Mouse (Mus musculus): ENCODE data around the gene Pafah2.

Gene Pafah2

GRCm38 (mm10) chr4:134423949-134424348 lies 27.8 kb downstream of the Pafah2 start:
- DNase-seq (ENCODE audit: low spot score in 2 of 2): no peak

GRCm38 (mm10) chr4:134425088-134425487 lies 29.0 kb downstream of the Pafah2 start:
- DNase-seq (ENCODE audit: low spot score in 2 of 2): no peak

DNA sequence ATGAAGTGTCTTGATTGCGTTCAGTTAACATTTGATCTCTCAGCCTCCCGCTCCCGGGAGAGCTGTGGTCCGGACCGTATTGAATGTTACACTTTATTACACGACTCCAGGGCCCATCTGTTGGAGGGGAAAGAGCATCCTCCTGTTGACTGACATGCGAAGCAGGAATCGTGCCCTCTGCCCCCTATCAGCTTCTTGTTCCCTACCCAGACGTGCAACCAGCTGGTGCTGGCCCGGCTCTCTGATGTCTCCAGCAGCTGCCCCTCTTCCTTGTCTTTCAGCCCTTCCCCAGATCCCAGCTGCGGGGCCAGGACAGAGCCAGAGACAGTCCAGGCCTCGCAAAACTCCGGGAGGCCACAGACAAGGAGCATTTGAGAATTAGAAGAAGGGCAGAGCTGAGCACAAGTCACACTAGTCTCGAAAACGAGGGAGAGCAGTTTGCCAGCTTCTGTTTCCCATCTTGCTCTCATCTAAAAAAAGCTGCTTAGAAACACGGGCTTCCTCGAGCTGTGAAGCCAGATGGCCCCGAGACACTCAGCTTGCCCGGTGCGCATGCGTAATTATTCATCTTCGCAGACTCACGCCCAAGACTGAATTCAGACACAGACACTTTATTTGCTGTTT lies 34.4 kb downstream of the Pafah2 start:
- no peak for DNase-seq (ENCODE audit: low spot score in 2 of 2)

DNA sequence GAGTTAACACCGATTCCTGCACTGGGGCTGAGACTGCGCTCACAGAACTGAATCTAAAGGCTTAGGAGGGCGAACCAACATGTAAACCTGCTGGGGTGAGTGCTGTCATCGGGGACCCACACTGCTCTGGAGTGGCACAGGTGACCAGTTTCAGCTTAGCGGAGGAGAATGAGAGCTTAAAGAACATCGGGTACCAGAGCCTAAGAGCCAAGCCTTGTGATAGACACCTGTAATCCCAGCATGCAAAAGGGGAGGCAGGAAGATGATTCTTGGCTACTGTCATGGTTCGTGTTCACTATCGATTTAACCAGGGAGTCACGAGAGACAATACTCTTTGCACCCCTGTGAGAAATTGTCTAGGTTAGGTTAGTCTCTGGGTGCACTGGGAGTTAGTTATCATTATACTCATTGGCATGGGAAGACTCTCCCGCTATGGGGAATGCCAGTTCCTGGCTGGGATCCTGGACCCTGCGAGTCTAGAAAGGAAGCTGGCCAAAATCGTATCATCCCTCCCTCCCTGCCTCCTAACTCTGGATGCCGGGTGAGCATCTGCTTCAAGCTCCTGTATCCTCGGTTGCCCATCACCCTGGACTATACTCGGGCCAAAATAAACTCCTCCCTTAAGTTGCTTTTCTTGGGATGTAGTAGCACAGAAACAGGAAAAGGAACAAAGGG lies 36.7 kb downstream of the Pafah2 start:
- DNase-seq (ENCODE audit: low spot score in 2 of 2): no peak

DNA sequence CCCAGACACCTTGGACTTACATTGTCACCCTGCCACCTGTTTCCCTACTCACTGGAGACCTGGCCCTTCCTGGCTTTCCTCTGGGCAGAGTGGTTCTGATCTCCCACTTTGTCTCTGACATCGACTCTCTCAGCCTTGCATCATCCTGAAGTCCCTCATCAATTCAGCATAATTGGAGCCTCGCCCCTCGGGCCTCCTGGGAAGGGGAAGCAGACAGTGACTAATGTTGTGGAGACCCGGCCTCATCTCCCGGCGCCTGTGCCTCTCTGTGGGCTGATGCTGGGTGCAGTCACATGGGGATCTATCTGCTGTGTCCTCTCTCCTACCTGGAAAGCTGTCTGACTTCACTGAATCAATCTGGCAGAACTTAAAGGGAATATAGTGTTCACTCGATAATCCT lies 40.1 kb downstream of the Pafah2 start:
- no peak for DNase-seq (ENCODE audit: low spot score in 2 of 2)

- peak; percentile 12 to 14 for DNase-seq (ENCODE audit: low spot score in 2 of 2)
These were observed 40.5 kb downstream of the Pafah2 start for GRCm38 (mm10) chr4:134436659-134437058.

DNA sequence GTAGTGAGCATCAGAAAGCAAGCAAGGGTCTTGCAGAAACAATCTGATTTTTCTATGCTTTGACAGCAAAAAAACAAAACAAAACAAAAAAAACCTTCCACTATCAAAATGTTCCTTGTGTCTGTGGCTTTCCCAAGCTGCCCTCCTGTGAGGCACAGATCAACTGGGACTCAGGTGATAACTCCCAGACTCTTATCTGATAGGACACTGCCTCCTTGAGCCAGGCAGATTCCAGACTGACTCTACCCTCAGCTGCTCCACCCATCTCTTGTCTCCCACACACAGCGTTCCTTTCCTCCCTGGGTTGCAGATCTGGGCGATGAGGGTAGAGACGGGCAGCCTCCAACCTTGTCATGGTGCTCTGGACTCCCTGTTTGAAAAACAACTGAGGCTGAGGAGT lies 43.0 kb downstream of the Pafah2 start:
- no peak for DNase-seq (ENCODE audit: low spot score in 2 of 2)

DNA sequence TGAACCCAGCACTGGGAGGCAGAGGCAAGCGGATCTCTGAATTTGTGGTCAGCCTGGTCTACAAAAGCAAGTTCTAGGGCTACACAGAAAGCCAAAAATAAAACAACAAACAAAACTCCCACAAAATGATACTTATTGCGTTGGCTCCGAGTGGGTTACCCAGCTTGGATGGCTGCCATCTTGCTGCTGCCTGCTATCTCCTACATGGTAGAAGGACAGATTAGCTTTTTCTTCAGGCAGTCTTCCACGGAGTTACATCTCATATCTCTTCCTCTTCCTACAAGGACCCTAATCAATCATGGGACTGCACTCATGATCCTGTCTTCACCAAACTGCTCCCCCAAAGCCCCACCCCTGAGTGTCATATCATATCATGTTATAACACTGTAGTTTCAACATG lies 43.8 kb downstream of the Pafah2 start:
- no peak for DNase-seq (ENCODE audit: low spot score in 2 of 2)

- DNase-seq (ENCODE audit: low spot score in 2 of 2): no peak
These were observed 46.1 kb downstream of the Pafah2 start for GRCm38 (mm10) chr4:134442216-134442615.

- DNase-seq (ENCODE audit: low spot score in 2 of 2): no peak
These were observed 47.5 kb downstream of the Pafah2 start for GRCm38 (mm10) chr4:134443589-134443988.

DNA sequence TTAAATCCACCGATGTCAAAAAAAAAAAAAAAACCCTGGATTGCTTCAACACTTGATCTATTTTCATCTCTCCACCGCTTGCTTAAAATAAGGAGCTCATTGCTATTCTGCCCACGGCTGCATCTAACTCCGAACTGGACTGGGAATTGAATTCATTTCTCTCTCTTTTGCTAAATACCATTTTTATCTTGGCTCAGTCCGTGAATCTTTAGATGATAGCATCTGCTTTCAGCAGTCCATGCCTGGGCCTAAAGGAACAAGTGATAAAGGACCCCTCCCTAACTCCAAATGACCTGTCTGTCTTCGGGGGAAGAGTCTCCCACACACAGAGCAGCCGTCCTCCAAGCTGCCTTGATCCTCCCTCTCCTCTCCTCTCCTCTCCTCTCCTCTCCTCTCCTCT lies 48.8 kb downstream of the Pafah2 start:
- DNase-seq (ENCODE audit: low spot score in 2 of 2): no peak

- DNase-seq (ENCODE audit: low spot score in 2 of 2): no peak
These were observed 49.4 kb downstream of the Pafah2 start for GRCm38 (mm10) chr4:134445489-134445888.

DNA sequence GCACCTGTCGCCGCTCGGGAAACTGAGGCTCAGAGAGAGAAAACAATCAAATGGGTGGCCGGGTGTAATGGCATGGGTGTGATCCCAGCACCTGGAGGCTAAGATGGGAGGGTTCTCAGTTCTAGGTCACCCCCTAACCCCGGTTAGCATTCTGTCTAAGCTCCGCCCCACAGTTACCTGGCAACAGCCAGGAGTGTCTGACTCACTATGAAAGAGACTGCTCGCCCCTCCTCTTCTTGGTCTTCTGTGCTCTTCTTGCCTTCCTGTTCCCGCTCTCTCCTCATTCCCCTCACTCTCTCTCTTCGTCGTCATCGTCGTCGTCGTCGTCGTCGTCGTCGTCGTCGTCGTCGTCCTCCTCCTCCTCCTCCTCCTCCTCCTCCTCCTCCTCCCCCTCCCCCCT lies 51.8 kb downstream of the Pafah2 start:
- peak in 1 of 2 experiments; percentile 22 for DNase-seq (ENCODE audit: low spot score in 2 of 2)

GRCm38 (mm10) chr4:134449595-134450391 lies 53.7 kb downstream of the Pafah2 start:
- no peak for DNase-seq (ENCODE audit: low spot score in 2 of 2)

DNA sequence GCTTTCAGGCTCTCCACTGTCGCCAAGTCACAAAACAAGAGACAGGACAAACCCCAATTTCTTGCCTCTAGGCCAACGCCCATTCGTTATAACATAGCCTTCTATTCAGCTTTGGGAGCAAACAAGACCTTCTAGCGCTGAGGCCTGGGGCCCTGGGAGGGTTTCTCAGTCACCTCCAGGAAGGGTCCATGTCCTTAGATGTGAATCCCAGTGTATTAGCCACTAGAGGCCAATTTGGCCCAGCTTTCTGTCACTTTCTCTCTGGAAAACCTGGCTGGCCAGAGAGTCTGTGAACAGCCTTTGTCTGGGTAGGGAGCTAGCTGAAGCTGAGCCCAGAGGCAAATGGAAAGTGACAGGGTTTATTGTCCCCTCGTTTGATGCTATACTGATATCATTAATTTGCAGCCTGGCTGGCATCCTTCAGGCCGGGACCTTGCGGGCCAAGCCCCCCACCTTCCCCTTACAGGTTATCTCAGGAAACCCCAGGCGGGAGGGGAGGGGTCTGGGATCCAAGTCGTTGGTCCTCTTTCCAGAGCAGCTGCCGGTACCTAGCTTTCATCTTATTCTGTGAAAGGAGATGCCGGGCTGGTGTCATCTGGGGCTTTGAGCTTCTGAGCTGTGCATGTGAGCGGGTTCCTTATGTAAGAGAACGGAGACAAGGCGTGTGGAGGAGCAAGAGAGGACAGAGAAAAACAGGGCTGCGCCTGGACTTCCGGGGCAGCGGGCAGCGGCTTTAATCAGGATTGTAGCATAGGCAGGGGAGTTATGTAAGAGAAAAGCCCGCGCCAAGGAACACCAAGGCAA lies 54.5 kb downstream of the Pafah2 start:
- DNase-seq (ENCODE audit: low spot score in 2 of 2): no peak

DNA sequence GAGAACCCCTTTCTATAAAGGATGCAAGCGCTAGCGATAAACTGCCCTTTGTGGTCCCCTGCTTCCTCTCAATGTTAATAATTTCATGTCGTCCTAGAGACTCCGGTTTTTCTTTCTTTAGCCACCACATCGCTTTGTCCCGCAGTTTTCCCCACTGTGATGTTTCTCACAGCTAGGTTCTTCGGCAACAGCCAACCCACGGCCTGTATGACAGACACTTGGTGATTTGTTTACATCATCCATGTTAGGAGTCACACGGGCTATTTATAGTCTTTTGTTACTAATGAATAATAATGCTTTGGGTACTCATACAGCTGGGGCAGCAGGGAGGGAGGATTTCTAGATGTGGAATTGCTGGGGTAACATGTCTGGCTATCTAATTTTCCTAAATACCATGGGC lies 55.4 kb downstream of the Pafah2 start:
- no peak for DNase-seq (ENCODE audit: low spot score in 2 of 2)

GRCm38 (mm10) chr4:134453619-134454400 lies 57.7 kb downstream of the Pafah2 start:
- DNase-seq (ENCODE audit: low spot score in 2 of 2): peak in 1 of 2 experiments; percentile 36

- DNase-seq (ENCODE audit: low spot score in 2 of 2): peak; percentile 16 to 38
These were observed 59.2 kb downstream of the Pafah2 start for GRCm38 (mm10) chr4:134455310-134455709.

- no peak for DNase-seq (ENCODE audit: low spot score in 2 of 2)
These were observed 61.2 kb downstream of the Pafah2 start for GRCm38 (mm10) chr4:134457130-134457825.

DNA sequence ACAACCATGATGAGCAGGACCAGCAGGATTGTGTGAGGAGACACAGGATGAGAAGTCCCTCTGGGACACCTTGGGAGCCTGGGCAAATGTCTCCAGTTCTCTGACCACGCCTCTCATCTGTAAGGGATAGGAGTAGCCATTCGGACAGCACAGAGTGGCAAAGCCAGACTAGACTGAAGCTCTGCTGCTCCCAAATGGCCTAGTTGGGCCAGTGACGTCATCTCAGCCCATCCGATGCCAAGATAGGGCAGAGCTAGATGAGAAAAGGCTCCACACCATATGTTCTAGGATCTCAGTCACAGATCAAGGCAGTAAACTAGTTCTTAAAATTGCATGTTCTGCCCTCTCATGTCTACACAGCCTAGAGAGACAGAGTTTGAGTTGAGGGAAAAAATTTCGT lies 62.7 kb downstream of the Pafah2 start:
- DNase-seq (ENCODE audit: low spot score in 2 of 2): no peak

DNA sequence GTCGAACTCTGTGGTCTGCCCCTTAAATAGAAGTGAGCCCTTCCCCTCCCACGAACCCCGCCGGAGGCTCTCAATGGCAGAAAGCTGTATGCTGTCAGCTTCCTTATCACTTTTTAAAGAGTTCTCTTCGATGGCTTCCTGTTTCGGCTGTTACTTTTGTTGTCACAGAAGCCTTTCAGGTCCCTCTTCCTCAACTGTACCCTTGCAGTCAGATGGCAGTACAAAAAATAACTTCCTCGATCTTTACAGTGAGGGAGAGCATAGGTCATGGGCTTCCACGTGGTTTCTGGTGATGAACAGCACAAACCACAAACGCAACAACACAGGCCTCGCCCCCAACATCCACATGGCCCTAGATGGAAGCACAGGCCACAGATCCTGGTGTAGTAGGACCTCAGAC lies 64.2 kb downstream of the Pafah2 start:
- DNase-seq (ENCODE audit: low spot score in 2 of 2): peak; percentile 28 to 35

Measured in thymus, postnatal 10 days (tissue).